Mouse (Mus musculus): ENCODE measurements at regions not wholly inside any gene's neighbourhood (a gene's known extent, or its start where the extent isn't known, plus 50 kb on each side); places are given as distances from the start of the nearest gene placed in this dataset.

DNA sequence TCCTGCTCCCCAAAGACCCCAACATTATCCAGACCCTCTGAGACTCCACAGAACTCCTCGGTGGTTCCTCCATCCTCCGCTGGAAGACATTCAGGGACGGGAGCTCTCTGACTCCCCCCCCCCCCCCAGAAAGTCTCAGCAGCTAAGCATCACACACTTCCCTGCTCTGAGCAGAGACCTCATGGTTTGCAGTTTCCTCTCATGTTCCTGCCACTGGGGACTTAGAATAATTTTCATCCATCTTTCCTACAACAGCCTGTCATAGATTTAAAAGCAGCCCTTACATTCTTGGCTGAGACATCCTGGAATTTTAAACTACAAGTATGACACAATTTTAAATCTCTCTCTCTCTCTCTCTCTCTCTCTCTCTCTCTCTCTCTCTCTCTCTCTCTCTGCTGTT lies 69.2 kb downstream of the Gpr65 start:
- no peak for DNase-seq (ENCODE audit: low read depth)

DNA sequence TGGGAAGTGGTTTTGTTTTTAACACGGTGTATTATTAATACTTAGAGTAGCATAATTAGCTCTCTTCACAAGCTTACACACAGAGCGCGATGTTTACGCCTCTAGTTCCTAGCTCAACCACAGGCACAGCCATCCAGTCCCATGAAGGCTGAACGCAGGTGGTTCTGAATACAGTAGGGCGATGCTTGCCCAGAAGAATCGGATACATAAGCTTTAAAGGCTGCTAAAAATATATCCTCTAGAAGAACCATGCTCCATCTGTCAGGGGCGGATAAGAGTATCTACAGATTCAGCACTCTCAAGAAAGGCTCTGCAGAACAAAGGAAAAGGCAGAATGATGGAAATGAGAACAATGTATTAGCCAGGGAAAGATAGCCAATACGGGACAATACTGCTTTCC lies 71.1 kb downstream of the Gpr65 start:
- DNase-seq (ENCODE audit: low read depth) = no peak

DNA sequence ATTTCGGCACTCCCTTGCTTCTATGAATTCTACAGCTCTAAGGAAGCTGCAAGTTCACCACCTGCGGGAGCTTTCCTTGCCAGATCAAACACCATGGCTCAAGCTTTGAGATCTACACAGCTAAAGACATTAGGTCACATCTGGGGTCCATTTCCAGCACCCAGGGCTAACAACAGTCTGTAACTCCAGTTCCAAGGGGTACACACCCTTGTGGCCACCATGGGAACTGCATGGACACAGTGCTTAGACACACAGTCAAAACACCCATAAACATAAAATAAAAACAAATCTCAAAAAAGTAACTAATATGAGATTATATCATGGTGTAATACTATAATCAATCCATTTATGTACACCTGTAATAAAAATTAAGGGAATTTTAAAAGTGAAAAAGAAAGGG lies 73.7 kb downstream of the Gpr65 start:
- peak; percentile 18 for DNase-seq (ENCODE audit: low read depth)

DNA sequence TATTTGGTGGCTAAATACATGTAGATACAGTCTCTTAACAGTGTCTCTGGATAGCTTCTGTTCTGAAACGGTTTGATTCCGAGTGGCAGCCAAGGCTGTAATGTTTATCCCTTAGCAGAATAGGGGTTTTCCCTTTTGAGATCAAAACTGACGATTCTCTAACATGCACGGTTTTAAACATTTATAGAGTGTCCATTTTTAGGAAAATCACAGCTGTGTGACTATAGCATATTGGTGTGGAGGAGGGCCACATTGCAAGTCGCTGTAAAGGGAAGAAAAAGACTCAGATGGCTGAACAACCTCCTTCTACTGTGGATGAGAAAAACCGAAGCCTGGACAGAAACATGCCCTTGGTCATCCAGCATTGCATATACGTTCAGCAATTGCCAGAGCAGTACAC lies 75.2 kb downstream of the Gpr65 start:
- DNase-seq (ENCODE audit: low read depth) = no peak

DNA sequence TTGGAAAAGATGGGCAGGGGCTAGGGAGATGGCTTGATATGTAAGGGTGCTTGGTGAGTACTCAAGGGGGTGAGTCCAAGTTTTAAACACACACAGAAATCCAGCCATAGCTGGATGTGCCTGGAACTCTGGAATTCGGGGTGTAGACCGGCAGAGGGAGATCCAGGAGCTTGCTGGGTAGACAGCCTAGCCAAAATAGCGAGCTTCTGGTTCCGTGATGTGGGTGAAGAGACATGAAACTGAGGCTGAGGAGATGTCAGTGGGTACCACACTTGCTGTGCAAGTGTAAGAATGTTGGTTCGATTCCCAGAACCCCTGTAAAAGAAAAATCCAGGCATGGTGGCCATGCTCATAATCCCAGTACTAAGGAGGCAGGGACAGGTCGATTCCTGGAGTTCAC lies 78.6 kb downstream of the Gpr65 start:
- no peak for DNase-seq (ENCODE audit: low read depth)

DNA sequence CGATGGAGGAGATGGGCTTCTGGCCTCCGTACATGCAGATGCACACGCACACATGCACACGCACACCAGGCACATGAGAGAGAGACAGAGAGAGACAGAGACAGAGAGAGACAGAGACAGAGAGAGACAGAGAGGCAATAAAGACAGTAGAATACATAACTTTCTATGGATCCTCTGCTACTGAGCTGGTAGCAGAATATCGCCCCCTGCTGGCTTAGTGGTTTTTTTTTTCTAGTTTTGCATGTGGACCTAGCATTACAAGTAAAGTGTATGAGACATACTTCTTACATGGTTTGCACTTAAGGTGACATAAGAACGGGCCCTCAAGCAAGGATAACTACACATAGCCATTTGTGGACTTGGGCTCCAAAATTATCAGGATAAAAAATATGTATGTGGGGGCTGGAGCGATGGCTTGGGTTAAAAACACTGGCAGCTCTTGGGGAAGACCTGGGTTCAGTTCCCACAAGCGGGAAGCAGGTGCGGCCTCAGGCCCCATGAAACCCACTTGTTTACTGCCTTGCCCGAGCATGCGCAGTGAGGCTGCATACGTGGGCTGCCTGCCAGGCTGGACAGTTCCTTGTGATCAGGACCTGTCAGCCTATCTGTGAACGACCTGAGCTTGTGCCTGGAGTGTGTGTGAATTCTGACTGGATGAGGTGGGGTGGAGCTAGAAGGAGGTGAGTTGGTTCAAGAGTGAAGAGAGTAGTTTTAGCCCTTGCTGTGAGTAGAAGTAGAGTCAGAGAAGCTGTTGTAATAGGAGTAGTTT lies 79.3 kb downstream of the Gpr65 start:
- peak; percentile 35 for DNase-seq (ENCODE audit: low read depth)

DNA sequence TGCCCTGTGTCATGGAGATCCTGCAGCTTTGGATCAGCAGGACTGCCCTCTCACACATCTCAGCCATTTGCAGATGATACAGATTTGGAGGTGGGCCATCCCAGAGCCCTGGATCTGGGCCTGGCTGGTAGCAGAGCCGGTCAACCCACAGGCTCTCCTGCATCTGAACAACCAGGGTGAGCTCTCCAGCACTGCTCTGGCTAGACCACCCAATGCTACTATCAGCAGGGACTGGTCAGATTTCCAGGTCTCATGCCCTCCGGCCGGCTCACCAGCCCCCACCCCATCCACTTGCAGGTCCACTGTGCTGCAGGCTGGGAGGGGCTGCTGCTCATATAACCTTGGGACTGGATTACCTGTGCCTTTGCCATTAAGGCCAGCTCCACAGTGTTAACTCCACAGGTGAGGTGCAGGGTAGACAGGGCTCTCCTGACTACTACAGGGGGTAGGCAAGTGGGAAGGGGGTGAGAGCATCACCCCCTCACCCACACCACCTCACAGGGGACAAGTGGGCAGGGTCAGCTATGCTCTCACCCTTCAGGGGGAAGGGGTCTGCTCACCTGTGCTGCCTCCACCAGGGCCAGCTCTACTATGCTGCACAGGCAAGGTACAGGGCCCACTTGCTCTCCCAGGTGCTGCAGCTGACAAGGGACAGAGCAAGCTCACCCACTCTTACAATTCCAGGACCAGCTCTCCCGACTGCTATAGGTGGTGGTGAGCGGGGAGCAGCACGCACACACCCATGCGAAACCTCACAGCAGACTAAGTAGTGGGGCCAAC lies 81.6 kb downstream of the Gpr65 start:
- no peak for DNase-seq (ENCODE audit: low read depth)

DNA sequence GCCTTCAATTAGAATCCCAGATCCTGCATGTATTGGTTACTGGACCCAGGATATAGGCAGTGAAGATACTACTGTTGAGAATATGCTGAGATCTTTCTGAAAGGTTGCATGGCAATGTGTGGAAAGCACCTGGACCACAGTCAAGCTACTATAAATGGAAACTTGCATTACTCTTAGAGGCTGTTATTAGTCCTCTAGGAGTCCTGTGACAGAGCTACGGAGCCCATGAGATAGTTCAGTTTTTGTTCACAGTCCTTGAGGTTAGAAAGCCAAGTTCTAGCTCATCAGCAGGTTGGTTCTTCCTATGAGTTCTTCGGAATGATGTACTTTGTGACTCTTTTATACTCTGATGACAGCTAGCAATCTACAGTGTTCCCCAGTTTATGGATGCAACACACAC lies 84.0 kb downstream of the Gpr65 start:
- DNase-seq (ENCODE audit: low read depth) = no peak

DNA sequence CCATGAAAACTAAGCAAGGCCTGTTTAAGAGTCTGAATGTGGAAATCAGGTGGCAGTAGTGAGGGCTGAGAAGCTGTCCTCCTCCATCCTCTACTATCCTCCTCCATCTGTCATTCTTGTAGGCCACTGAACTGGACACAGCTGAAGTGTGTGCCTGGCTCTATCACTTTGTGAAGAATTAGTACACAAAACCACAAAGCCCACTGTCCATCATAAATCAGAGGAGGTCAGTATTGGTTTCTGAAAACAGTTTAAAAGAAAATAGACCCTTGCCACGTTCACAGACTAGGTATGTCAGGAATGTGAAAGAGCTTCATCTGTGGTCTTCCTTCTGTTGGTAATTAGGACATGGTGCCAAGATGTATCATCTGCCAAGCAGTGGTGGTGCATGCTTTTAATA lies 86.1 kb downstream of the Gpr65 start:
- no peak for DNase-seq (ENCODE audit: low read depth)

DNA sequence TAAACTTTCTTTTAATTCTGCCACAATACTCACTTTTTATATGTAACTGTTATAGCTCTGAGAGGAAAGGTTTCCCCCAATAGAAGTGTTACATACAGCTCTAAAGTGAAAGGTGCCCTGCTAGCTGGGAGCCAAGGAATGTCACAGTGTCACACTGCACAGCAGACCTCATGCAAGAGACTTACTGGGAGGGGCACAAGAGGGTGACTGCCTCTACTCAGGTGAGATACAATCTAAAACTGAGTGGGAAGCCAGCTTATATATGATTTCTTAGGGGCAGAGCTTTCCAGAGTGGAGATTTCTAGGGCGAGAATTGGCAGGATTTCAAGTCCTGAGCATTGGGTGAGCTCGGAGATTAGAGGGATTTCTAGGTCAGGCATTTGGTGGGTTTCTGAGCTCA lies 99.1 kb downstream of the Gpr65 start:
- DNase-seq (ENCODE audit: low read depth) = no peak

DNA sequence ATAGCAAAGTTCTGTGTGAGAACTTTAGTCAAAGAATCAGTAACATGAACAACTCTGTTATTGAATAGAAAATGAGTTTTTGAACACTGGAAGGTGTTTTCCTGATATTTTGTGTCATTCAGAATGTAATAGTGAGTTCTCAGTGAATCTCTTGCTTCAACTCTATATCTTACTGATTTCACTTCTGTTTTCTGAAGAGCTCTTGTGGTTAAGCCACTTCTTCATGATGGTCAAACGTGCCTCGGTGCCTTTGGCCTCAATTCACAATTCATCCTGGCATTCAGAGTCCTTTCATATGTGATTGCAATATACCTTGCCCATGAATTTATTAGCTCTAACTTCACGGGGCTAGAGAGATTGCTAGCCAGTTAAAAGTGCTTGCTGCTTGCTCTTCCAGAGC lies 102.3 kb downstream of the Gpr65 start:
- no peak for DNase-seq (ENCODE audit: low read depth)

DNA sequence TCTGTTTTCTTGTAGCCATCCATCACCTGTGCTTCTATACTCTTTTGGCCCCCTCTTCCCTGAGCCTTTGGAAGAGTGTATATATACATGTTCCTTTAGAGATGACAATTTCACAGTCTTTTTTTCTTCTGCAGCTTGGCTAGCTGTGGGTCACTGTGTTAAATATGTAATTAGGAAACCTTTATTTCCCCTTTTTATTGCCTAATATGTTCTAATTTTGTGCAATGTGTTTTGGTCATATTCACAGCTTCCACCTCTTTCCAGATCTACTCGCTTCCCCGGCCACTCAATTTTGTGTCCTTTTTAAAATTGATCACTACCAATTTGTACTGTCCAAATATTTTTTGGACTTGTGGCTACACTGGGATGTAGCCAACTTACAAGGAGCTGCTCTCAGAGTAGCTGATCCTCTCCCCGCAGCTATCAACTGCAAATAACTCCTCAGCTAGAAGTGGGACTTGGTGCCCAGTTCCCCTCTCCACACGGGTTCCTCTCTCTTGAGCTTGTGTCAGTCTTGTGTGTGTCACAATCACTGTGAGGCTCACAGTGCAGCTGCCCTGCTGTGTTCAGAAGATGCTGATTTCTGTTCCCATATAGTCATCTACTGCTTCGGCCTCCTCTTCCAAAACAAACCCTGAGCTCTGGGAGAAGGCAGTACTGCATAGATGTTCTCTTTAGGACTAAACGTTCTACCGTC lies 106.9 kb downstream of the Gpr65 start:
- DNase-seq (ENCODE audit: low read depth) = peak; percentile 6

All from c-Kit-positive CD71-negative TER-119-negative erythroid progenitor cells, embryonic 14.5 days (primary cell).